Mouse (Mus musculus) hindbrain, embryonic 16.5 days (tissue): ENCODE measurements at regions not wholly inside any gene's neighbourhood (a gene's known extent, or its start where the extent isn't known, plus 50 kb on each side); places are given as distances from the start of the nearest gene placed in this dataset.

Experiments
- ATAC-seq: fragments of 200-750 bp; cut with Nextera tagmentation; 2 replicates; pipeline ENCODE4 v1.8.0; 2017; ENCODE audit warnings: moderate TSS enrichment, moderate library complexity
- H3K27ac ChIP-seq: fragments of 300-500 bp; sonication (generic); 2 replicates; pipeline ENCODE4 v1.5.1; 2014; ENCODE audit warnings: low read depth, mild to moderate bottlenecking, control low read depth, low read length, moderate library complexity
- H3K27me3 ChIP-seq: fragments of 300-500 bp; sonication (generic); replicated peaks from 2 replicates; pipeline ENCODE4 v1.6.1; 2014; ENCODE audit warnings: low read length; ENCODE audit not compliant: control insufficient read depth, insufficient read depth
- H3K36me3 ChIP-seq: fragments of 300-500 bp; sonication (generic); 2 replicates; pipeline ENCODE4 v1.6.1; 2014; ENCODE audit warnings: mild to moderate bottlenecking, low read length, moderate library complexity, mixed read lengths; ENCODE audit not compliant: control insufficient read depth, insufficient read depth
- H3K4me1 ChIP-seq: fragments of 300-500 bp; sonication (generic); 2 replicates; pipeline ENCODE4 v1.6.1; 2014; ENCODE audit warnings: low read depth, low read length; ENCODE audit not compliant: control insufficient read depth, insufficient read depth
- H3K4me2 ChIP-seq: fragments of 300-500 bp; sonication (generic); 2 replicates; pipeline ENCODE4 v1.6.1; 2014; ENCODE audit warnings: mild to moderate bottlenecking, low read length, control low read depth, moderate library complexity
- H3K4me3 ChIP-seq: fragments of 300-500 bp; sonication (generic); 2 replicates; pipeline ENCODE4 v1.5.1; 2014; ENCODE audit warnings: mild to moderate bottlenecking, low read length, control low read depth, moderate library complexity
- H3K9ac ChIP-seq: fragments of 300-500 bp; sonication (generic); 2 replicates; pipeline ENCODE4 v1.6.1; 2014; ENCODE audit warnings: low read depth, mild to moderate bottlenecking, control low read depth, low read length, moderate library complexity
- H3K9me3 ChIP-seq: fragments of 300-500 bp; sonication (generic); 2 replicates; pipeline ENCODE4 v1.6.1; 2014; ENCODE audit warnings: mild to moderate bottlenecking, low read length, moderate library complexity; ENCODE audit not compliant: control insufficient read depth
- WGBS: fragments of 180-500 bp; shearing (Covaris S2); extraction: QIAGEN DNeasy Blood & Tissue Kit; methylation state at CpG from one replicate; pipeline ENCODE4 v1.1.7; 2014; 5-methylcytosine and 5-hydroxymethylcytosine counted together

DNA sequence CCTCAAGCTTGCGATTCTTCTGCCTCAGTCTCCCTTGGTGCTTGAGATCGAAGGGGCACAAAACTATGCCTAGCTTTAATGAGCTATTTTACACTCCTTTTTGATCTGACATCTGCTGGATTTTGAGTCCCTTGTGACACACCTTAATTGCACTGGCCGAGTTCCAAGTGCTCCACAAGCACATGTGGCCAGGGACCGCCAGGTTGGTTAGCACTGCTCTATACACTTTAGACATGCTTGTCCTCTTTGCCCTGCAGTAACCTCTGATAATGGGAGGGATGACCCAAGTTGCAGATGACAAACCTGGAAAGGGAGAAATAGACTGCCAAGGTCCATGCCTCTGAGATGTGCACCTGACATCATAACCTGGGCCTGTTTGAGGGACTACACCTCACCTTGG lies 124.7 kb downstream of the Sall1 start:
- Histone ChIP-seq H3K9ac (no peak overlapping the region), H3K27me3 (no peaks in the 10 kb centered on the region), H3K4me3 (no peak overlapping the region), H3K36me3 (no peaks in the 10 kb centered on the region), H3K4me2 (no peak overlapping the region), H3K9me3 (no peaks in the 10 kb centered on the region), H3K4me1 (no peaks in the 10 kb centered on the region), H3K27ac (no peak overlapping the region)
- 67% methylated on average over 4 of the region's 4 CpGs for WGBS
- no peak for ATAC-seq

DNA sequence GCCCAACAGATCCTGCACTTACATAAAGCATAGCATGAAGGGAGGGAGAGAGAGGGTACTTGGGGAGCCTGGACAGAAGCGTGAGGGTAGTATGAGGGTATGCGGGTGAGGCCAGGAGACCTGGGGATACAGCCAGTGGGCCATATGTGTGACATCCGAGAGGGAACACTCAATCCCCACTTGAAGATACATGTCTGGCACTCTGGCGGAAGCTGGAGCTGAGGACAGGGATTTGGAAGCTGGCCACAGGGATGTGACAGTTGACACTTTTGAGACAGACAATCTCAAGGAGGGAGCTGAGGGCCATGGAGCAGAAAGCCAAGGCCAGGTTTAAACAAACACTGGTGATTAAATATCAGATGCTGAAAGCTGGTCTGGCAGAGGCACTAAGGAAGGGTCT lies 127.9 kb downstream of the Sall1 start:
- WGBS = 77% methylated on average over 4 of the region's 4 CpGs
- ATAC-seq = no peak

DNA sequence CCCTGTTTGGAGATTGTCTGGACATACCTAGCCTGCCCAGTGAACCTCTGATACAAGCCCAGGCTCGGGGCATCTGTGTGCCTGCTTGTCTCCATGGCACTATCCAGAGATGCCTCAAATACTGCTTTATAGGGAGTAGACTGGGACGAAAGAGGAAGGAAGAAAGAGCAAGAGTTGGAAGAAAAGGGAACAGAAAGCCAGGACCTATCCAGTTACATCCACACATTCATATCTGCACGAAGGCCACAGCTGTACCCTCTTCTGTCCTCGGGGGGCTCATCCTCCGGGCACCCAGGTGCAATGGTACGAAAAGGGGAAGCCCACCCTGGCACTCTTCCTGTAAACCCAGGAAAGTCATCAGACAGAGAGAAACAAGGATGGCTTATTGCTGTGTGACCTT lies 129.3 kb downstream of the Sall1 start:
- Histone ChIP-seq H3K9ac (no peak overlapping the region), H3K4me3 (no peak overlapping the region), H3K9me3 (no peaks in the 10 kb centered on the region), H3K36me3 (no peaks in the 10 kb centered on the region), H3K27me3 (no peaks in the 10 kb centered on the region), H3K4me2 (no peak overlapping the region), H3K4me1 (no peaks in the 10 kb centered on the region), H3K27ac (no peak overlapping the region)
- WGBS = 93% methylated on average over 6 of the region's 6 CpGs
- ATAC-seq = no peak

More for the DNA sequence above, 127.9 kb downstream of the Sall1 start:
- Histone ChIP-seq H3K27ac (no peak overlapping the region), H3K4me1 (no peaks in the 10 kb centered on the region), H3K9ac (no peak overlapping the region), H3K4me3 (no peak overlapping the region), H3K27me3 (no peaks in the 10 kb centered on the region), H3K9me3 (no peaks in the 10 kb centered on the region), H3K4me2 (no peak overlapping the region), H3K36me3 (no peaks in the 10 kb centered on the region)

DNA sequence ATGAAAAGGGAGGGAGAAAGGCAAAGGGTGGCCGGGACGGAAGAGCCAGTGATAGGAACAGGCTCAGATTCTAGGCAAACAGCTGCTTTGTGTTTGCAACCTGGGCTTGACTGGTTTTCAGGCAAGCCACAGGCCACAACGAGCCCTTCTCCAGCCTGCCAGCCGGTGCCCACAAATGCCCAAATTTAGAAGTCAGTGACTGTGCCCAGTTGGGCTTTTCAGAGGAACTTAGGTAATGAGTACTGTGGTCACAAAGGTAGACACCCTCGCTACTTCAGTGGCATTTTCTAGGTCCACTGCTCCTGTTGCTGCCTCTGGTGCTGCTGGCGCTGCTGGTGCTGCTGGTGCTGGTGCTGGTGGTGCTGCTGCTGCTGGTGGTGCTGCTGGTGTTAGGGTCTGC lies 129.8 kb downstream of the Sall1 start:
- Histone ChIP-seq H3K27ac (no peak overlapping the region), H3K9ac (no peak overlapping the region), H3K4me2 (no peak overlapping the region), H3K9me3 (no peaks in the 10 kb centered on the region), H3K4me1 (no peaks in the 10 kb centered on the region), H3K36me3 (no peaks in the 10 kb centered on the region), H3K27me3 (no peaks in the 10 kb centered on the region), H3K4me3 (no peak overlapping the region)
- 80% methylated on average over 6 of the region's 6 CpGs for WGBS
- no peak for ATAC-seq

DNA sequence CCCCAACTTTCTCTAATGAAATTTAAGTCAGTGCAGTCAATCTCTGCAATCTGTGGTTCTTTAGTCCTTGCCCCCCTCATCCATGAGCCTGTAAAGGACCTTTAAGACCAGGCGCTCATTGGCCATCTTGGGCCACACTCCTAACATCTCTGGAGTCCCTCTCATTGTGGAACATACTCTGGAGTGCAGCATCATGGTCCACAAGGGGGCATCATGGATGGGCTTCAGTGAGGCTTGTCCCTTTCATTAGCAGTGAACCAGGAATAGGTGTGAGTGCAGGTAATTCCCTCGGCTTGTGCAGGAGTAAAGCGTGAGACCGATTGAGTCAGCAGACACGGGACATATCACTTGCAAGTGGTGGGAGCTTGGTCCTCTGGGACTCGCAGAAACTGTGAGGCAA lies 137.7 kb downstream of the Sall1 start:
- no peak for ATAC-seq
- no peaks in the 10 kb centered on the region for H3K27me3 ChIP-seq
- H3K4me1 ChIP-seq = no peaks in the 10 kb centered on the region
- no peak overlapping the region for H3K4me3 ChIP-seq
- H3K27ac ChIP-seq = no peak overlapping the region
- no peak overlapping the region for H3K9ac ChIP-seq
- 87% methylated on average over 6 of the region's 6 CpGs for WGBS
- H3K36me3 ChIP-seq = no peaks in the 10 kb centered on the region
- no peak overlapping the region for H3K4me2 ChIP-seq
- H3K9me3 ChIP-seq = no peaks in the 10 kb centered on the region

DNA sequence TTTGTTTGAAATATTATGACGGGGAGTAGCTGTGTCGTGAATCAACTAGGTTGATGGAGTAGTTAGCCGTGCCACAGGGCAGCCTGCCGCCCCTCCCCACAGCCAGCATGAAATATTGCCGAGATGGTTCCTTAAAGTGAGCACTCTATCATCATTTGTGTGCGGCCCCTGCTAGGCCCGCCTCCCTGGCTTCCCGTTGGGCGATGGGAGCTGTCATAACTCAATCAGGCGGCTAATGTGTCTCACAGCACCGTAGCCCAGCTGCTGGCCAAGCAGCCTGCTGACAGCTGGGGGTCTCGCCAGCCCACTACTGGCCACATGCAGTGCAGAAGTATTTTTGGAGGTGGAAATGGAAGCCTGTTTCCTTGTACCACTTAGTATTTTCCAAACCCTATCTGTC lies 140.9 kb downstream of the Sall1 start:
- no peaks in the 10 kb centered on the region for H3K36me3 ChIP-seq
- 0 out of 2 replicates have a peak overlapping the region, but pooled peaks have one; percentile 2 for H3K4me2 ChIP-seq
- H3K9ac ChIP-seq = no peak overlapping the region
- WGBS = 33% methylated on average over 12 of the region's 12 CpGs
- no peaks in the 10 kb centered on the region for H3K27me3 ChIP-seq
- H3K4me3 ChIP-seq = no peak overlapping the region
- ATAC-seq = peak; percentile 68; the same call in 1 of the 2 replicates
- no peak overlapping the region for H3K27ac ChIP-seq
- H3K4me1 ChIP-seq = no peaks in the 10 kb centered on the region
- H3K9me3 ChIP-seq = no peaks in the 10 kb centered on the region

DNA sequence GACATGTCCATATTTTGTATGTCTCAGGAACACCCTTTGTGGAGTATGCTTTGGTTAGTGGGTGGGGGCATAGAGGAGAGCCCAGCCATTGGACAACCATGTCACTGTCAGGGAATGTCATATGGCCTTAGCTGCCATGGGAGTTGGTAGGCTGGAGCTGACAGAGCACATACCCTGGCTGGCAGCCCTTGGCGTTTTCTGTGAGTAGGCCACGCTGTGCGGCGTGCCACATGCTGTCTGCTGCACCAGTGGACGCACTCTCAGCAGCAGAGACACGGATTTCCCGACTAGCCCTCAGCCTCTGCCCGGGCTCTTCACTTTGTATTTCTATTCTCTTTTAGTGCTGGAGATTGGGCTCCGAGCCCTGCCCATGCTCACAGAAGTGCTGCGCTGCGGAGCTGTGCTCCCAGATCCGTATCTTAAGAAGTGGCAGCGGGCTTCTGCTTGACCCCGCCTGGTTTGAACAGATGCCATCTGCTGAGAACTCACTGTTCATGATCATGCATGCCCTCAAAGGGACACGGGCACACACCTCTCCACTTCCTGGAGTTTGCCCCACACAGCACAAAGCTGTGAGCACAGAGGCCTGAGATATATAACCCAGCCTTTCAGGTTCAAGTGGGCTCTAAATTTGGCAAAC lies 160.1 kb downstream of the Sall1 start:
- no peaks in the 10 kb centered on the region for H3K27me3 ChIP-seq
- ATAC-seq = no peak
- no peaks in the 10 kb centered on the region for H3K36me3 ChIP-seq
- H3K27ac ChIP-seq = no peak overlapping the region
- H3K4me2 ChIP-seq = no peak overlapping the region
- no peaks in the 10 kb centered on the region for H3K9me3 ChIP-seq
- H3K9ac ChIP-seq = no peak overlapping the region
- no peak overlapping the region for H3K4me3 ChIP-seq
- WGBS = 84% methylated on average over 15 of the region's 15 CpGs
- no peaks in the 10 kb centered on the region for H3K4me1 ChIP-seq

DNA sequence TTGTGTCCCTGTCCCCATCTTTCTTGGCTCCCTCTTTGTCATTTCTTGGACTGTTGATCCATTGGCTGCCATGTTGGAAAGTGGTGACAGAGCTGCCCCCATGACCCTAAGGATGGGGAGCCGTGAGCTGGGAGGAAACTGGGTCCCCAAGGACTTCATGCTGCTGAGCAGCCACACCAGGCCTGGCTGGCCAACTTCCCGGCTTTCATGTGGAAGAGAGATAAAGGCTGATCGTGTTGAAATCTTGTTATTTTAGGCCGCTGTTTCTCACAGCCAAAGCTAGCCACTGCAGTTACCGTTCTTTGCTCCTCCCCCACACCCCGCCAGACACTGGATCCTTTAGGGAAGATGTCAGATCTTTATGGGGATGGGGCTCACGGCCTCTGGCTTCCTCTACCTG lies 164.1 kb downstream of the Sall1 start:
- no peak for ATAC-seq
- H3K36me3 ChIP-seq = no peaks in the 10 kb centered on the region
- no peaks in the 10 kb centered on the region for H3K9me3 ChIP-seq
- H3K4me1 ChIP-seq = no peaks in the 10 kb centered on the region
- H3K9ac ChIP-seq = no peak overlapping the region
- no peak overlapping the region for H3K4me2 ChIP-seq
- 80% methylated on average over 7 of the region's 7 CpGs for WGBS
- no peak overlapping the region for H3K27ac ChIP-seq
- H3K27me3 ChIP-seq = no peaks in the 10 kb centered on the region
- H3K4me3 ChIP-seq = no peak overlapping the region

DNA sequence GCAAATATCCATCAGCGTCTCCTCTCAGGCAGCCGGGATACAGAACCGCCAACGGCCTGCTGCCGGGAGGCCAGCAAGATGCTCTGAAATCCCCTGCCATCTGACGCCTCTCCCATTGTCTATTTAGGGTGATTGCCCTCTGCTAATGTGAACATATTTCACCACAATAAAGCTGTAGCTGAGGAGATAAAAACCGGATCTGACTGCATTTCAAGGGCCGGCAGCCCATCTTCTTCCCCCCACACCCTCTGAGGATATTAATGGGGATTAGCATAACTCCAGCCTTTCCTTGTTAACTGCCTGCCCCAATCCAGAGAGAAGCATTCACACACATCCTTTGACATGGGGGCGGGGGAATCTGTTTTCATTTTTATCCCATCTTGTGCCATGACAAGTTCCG lies 166.0 kb downstream of the Sall1 start:
- H3K4me2 ChIP-seq = no peak overlapping the region
- H3K27me3 ChIP-seq = no peaks in the 10 kb centered on the region
- no peak overlapping the region for H3K27ac ChIP-seq
- no peaks in the 10 kb centered on the region for H3K9me3 ChIP-seq
- no peak overlapping the region for H3K9ac ChIP-seq
- no peaks in the 10 kb centered on the region for H3K4me1 ChIP-seq
- no peaks in the 10 kb centered on the region for H3K36me3 ChIP-seq
- ATAC-seq = no peak
- 39% methylated on average over 10 of the region's 10 CpGs for WGBS
- no peak overlapping the region for H3K4me3 ChIP-seq
